Mouse (Mus musculus) layer of hippocampus, adult 6 months (tissue): ENCODE results near the gene Ubald1. TPM values are rescaled to one million over a fixed set of nuclear protein-coding genes. Genes with fewer than 3 reads are reported as not detected.

Source experiments
- long read RNA-seq, 2 experiments: library from polyadenylated mRNA; unstranded; transcript quantifications; one replicate each; pipeline ENCODE4 v2.0.0; 2019 to 2020
- polyA plus RNA-seq: library from polyadenylated mRNA; unstranded; fragments of <200 nt; fragmentation: Nextera tagmentation; gene quantifications from 2 replicates; pipeline ENCODE4 v1.2.3, GENCODE M21; 2021

Gene Ubald1
- 58.3 and 62.3 TPM in 2 replicates for polyA plus RNA-seq
- long read RNA-seq, experiment 1, full-length matches to known transcripts: 43 of 57 reads
- long read RNA-seq, experiment 1, partial matches to known transcripts: 9 of 57 reads
- long read RNA-seq, experiment 1, other reads (novel, unspliced or antisense): 5 of 57 reads
- long read RNA-seq, experiment 2, transcript Ubald1-201 (3 exons, 1,851 nt): major isoform, 129 of 146 reads
- long read RNA-seq, experiment 2, partial matches to known transcripts: 2 of 146 reads
- long read RNA-seq, experiment 2, other reads (novel, unspliced or antisense): 15 of 146 reads

DNA sequence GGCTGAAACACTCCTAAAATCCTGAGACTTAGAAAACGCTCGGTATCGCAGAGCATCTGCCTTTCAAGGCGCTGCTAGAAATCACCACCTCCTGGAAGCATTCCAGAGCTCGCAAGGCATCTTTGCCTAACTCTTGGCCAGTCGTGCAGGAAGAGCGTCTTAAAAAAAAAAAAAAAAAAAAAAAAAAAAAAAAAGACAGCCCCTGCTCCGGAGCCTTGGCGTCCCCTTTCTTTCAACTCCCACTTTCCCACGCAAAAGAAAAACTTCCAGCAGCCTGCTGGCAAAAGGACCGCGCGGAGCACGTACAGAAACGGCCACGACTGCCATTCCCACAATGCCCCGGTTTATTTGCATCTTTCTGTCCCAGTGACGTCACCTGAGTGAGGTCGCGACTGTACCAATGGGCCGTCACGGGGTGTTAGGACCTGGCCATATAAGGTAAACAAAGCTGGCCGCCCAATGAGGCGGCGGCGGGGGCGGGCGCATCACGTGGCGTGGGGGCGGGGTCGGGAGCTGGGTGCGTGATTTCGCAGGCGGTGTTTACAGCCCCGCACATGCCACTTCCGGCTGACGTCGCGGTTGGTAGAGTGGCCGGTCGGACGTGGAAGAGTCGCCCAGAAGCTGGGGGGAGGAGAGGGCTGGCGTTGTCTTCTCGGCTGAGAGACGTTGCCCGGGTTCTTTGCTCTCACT is at the start of gene Ubald1:
Gene Ubald1, minus strand, starts transcription at position 180 of the 690 bp plus-strand sequence.

DNA sequence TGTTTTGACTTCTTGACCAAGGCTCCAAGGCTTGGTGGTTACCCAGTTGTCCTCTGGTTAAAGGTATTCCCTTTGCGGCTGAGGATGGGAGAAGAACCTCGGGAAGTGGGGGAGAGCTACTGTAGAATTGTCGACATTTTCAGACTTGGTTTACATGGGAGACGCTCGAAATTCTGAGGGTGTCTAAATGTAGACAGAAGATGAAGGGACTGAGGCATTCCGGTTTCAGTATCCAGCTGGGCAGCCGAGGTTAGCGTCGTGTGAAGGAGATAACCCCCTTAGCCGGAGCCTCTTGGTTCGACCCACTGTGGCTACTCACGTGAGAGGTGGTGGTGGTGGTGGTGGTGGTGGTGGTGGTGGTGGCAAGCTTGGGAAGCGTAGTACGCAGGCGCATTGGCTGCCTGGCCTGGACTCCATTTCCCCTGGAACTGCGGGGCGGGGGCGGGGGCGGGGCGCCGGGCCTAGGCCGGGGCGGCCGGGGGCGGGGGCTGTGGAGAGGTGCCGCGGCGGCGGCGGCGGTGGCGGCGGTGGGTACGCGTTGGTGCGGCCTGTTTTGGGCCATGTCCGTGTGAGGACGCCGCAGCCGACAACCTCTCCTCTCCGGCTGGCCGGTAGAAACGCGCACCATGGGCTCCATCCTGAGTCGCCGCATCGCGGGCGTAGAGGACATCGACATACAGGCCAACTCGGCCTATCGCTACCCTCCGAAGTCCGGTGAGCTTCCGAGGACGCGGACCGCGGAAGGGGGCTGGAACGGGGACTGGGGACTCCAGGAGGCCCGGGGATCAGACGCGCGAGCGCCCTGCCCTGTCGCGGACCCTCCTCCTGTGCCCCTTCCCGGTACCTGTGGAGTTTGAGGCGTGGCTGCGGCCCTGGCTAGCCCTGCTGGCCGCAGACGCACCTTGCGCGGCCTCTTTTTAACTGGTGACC is 5.9 kb upstream of the Ubald1 start, which contains the start of gene Mgrn1:
Gene Mgrn1, plus strand, starts transcription at position 490 of the 930 bp plus-strand sequence.

DNA sequence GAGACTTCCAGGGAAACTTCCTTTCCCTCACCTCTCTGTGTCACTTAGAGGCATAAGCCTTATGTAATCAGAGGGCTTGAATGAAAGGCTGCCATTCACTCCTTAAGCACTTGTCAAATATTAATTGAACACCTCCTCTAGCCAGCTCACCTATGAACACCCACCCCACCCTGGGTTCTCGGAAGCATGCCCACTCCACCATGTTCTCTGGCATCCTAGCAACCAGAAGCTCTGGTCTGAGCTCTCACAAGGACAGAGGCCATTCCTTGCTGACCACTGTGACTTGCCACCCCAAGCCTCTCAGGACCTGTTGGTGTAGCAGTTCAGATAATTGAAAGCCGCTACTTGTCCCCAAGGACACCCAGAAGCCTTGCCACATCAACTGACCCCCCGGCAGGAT is 44.9 kb downstream of the Ubald1 start, which contains the start of gene 4930562C15Rik:
Gene 4930562C15Rik, plus strand, starts transcription at position 226 of the 400 bp plus-strand sequence.

Other genes with a start within 250 kb of the Ubald1 start
- 3.2 and 4.1 TPM in 2 replicates for gene Vasn, start 240.4 kb downstream of the Ubald1 start, polyA plus RNA-seq
- gene Dnaja3, start 240.3 kb downstream of the Ubald1 start, polyA plus RNA-seq: 71.2 and 71.7 TPM in 2 replicates
- 38.7 and 54.3 TPM in 2 replicates for gene Coro7, start 200.5 kb downstream of the Ubald1 start, polyA plus RNA-seq
- gene Nmral1, start 161.0 kb downstream of the Ubald1 start, polyA plus RNA-seq: 24.5 and 25.1 TPM in 2 replicates
- 169 and 176 TPM in 2 replicates for gene Hmox2, start 154.0 kb downstream of the Ubald1 start, polyA plus RNA-seq
- 195 and 210 TPM in 2 replicates for gene Cdip1, start 90.0 kb downstream of the Ubald1 start, polyA plus RNA-seq
- gene 4930562C15Rik, start 44.9 kb downstream of the Ubald1 start, polyA plus RNA-seq: not detected in 2 replicates
- gene Mgrn1, start 5.9 kb upstream of the Ubald1 start, polyA plus RNA-seq: 95.1 and 98.6 TPM in 2 replicates
- gene Nudt16l1, start 58.4 kb upstream of the Ubald1 start, polyA plus RNA-seq: 101 TPM in 2 replicates
- gene Anks3, start 83.9 kb upstream of the Ubald1 start, polyA plus RNA-seq: 13.5 and 15.8 TPM in 2 replicates
- not detected in 2 replicates for gene Sept12, start 117.5 kb upstream of the Ubald1 start, polyA plus RNA-seq
- 1.5 and 14.4 TPM in 2 replicates for gene Smim22, start 127.0 kb upstream of the Ubald1 start, polyA plus RNA-seq
- gene Rogdi, start 133.2 kb upstream of the Ubald1 start, polyA plus RNA-seq: 289 and 309 TPM in 2 replicates
- gene Glyr1, start 169.5 kb upstream of the Ubald1 start, polyA plus RNA-seq: 55.7 and 68.7 TPM in 2 replicates
- gene Ubn1, start 169.7 kb upstream of the Ubald1 start, polyA plus RNA-seq: 4.0 and 4.1 TPM in 2 replicates